Mouse (Mus musculus) myocyte (in vitro differentiated cells): ENCODE data around the gene Mrtfa. TPM values are rescaled to one million over a fixed set of nuclear protein-coding genes. Genes with fewer than 3 reads are reported as not detected.

Source experiments
- H3K27me3 ChIP-seq: one replicate; pipeline ENCODE4 v1.6.1; 2011; ENCODE audit not compliant: control insufficient read depth, insufficient read depth, insufficient read length
- H3K36me3 ChIP-seq: one replicate; pipeline ENCODE4 v1.6.1; 2011; ENCODE audit not compliant: control insufficient read depth, insufficient read depth
- H3K4me2 ChIP-seq: one replicate; pipeline ENCODE4 v1.6.1; 2011; ENCODE audit warnings: low read depth, control low read depth
- H3K4me3 ChIP-seq: one replicate; pipeline ENCODE4 v1.5.1; 2011; ENCODE audit warnings: mild to moderate bottlenecking, control low read depth, moderate library complexity
- H3K79me2 ChIP-seq: one replicate; pipeline ENCODE4 v1.6.1; 2011; ENCODE audit not compliant: control insufficient read depth, insufficient read depth
- H3ac ChIP-seq: one replicate; pipeline ENCODE4 v1.6.1; 2011; ENCODE audit not compliant: control insufficient read depth, insufficient read length
- CEBPB ChIP-seq: IDR thresholded peaks from 2 replicates; pipeline ENCODE4 v1.6.1; 2011; ENCODE audit warnings: mild to moderate bottlenecking, moderate library complexity; ENCODE audit not compliant: poor library complexity, insufficient read depth, severe bottlenecking
- E2F4 ChIP-seq: IDR thresholded peaks from one replicate; pipeline ENCODE4 v1.6.1; 2011; ENCODE audit warnings: mild to moderate bottlenecking, control low read depth, moderate library complexity; ENCODE audit not compliant: insufficient read depth
- MAX ChIP-seq: IDR thresholded peaks from one replicate; pipeline ENCODE4 v1.6.1; 2011; ENCODE audit warnings: low read depth, mild to moderate bottlenecking, control low read depth
- MYOD1 ChIP-seq, 3 experiments: IDR thresholded peaks; one replicate each; pipeline ENCODE4 v1.6.1; 2011; ENCODE audit warnings: control low read depth in 2 of 3, low read depth in 2 of 3, mild to moderate bottlenecking in 2 of 3, moderate library complexity in 1 of 3; ENCODE audit not compliant: insufficient read length in 2 of 3, control insufficient read depth in 1 of 3
- MYOG ChIP-seq, 3 experiments: IDR thresholded peaks; one replicate each; pipeline ENCODE4 v1.6.1; 2011; ENCODE audit warnings: control low read depth in 2 of 3, low read depth in 2 of 3, mild to moderate bottlenecking in 2 of 3; ENCODE audit not compliant: insufficient read length in 2 of 3, control insufficient read depth in 1 of 3, insufficient read depth in 1 of 3
- POLR2A ChIP-seq: IDR thresholded peaks from one replicate; pipeline ENCODE4 v1.6.1; 2011; ENCODE audit warnings: low read depth, mild to moderate bottlenecking, control low read depth, moderate library complexity; ENCODE audit not compliant: insufficient read length
- POLR2AphosphoS2 ChIP-seq: IDR thresholded peaks from one replicate; pipeline ENCODE4 v1.6.1; 2011; ENCODE audit warnings: low read depth, control low read depth; ENCODE audit not compliant: insufficient read length
- REST ChIP-seq: IDR thresholded peaks from one replicate; pipeline ENCODE4 v1.6.1; 2011; ENCODE audit warnings: mild to moderate bottlenecking, control low read depth, moderate library complexity; ENCODE audit not compliant: insufficient read depth, insufficient read length
- SRF ChIP-seq: IDR thresholded peaks from one replicate; pipeline ENCODE4 v1.6.1; 2011; ENCODE audit warnings: low read depth; ENCODE audit not compliant: control insufficient read depth, insufficient read length
- TCF12 ChIP-seq: IDR thresholded peaks from one replicate; pipeline ENCODE4 v1.6.1; 2011; ENCODE audit warnings: mild to moderate bottlenecking, control low read depth; ENCODE audit not compliant: poor library complexity, insufficient read depth, severe bottlenecking
- TCF3 ChIP-seq: IDR thresholded peaks from one replicate; pipeline ENCODE4 v1.6.1; 2011; ENCODE audit warnings: low read depth, control low read depth; ENCODE audit not compliant: insufficient read length
- USF1 ChIP-seq: IDR thresholded peaks from one replicate; pipeline ENCODE4 v1.6.1; 2011; ENCODE audit warnings: low read depth, mild to moderate bottlenecking, control low read depth, moderate library complexity
- polyA plus RNA-seq: library from polyadenylated mRNA; unstranded; fragments of >200 nt; fragmentation: generic; extraction: Trizol; gene quantifications from one replicate; pipeline ENCODE4 v1.2.1, GENCODE M21; 2012; ENCODE audit warnings: missing spikeins

The Mrtfa gene
- polyA plus RNA-seq, 1 experiment, result 36.0 TPM

DNA sequence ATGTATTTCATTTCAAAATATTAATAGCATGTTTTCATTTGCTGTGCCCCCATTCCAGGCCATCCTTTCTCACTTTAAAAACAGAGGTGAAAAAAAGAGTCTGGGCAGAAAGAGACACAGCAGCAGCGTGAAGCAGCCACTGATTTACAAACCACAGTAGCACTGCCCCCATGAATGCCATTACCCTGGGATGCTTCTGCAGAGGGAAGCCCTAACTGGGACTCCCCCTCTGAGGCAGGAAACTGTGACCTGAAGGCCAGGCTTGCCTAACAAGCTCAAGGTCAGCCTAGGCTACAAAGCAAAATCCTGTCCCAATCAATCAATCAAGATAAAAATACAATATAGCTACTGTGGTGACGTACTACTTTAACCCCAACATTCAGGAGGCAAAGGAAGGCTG lies 9.3 kb downstream of the Mrtfa start:
- H3K36me3 ChIP-seq, result peaks cover 8% of the 10 kb centered on the region
- TF ChIP-seq TCF3, result no peak
- no peak for TF ChIP-seq POLR2A
- no peak for TF ChIP-seq REST
- TF ChIP-seq MYOG (IDR thresholded peaks at IDR 0.05; ENCODE audit: control insufficient read depth in 1 of 3, insufficient read depth in 1 of 3, insufficient read length in 2 of 3, low read depth in 2 of 3), result no peak
- no peak for TF ChIP-seq TCF12
- TF ChIP-seq POLR2AphosphoS2, result no peak
- TF ChIP-seq SRF, result no peak
- TF ChIP-seq E2F4, result no peak
- TF ChIP-seq CEBPB, result no peak
- no peak for TF ChIP-seq MAX
- TF ChIP-seq USF1, result no peak
- TF ChIP-seq MYOD1 (IDR thresholded peaks at IDR 0.05; ENCODE audit: control insufficient read depth in 1 of 3, insufficient read length in 2 of 3, low read depth in 2 of 3), result no peak
- H3K27me3 ChIP-seq, result no peaks in the 10 kb centered on the region
- H3K4me2 ChIP-seq, result no peak overlapping the region
- H3K79me2 ChIP-seq, result peaks cover 95% of the 10 kb centered on the region
- no peak overlapping the region for H3ac ChIP-seq
- no peak overlapping the region for H3K4me3 ChIP-seq

DNA sequence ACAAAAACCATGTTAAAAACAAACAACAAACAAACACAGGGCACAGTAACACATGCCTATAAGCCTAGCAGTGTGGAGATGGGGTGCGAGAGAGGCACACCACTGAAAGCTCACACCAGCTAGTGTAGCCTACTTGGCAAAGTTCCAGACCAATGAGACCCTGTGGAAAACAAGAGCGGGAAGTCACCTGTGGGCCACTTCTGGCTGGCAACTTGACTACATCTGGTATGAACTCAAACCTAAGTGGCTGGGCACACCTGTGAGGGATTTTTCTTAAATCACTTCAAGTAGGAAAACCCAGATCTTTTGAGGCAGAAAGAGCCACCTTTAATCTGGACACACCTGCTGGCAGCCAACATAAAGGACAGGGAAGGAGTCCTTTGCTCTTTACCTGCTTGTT lies 11.0 kb downstream of the Mrtfa start:
- TF ChIP-seq POLR2AphosphoS2 (peak; percentile 15), MYOD1 (IDR thresholded peaks at IDR 0.05; ENCODE audit: control insufficient read depth in 1 of 3, insufficient read length in 2 of 3, low read depth in 2 of 3) (no peak)
- no peak overlapping the region for H3K4me2 ChIP-seq
- no peak overlapping the region for H3K4me3 ChIP-seq
- no peak overlapping the region for H3ac ChIP-seq
- peaks cover 8% of the 10 kb centered on the region for H3K36me3 ChIP-seq
- H3K79me2 ChIP-seq, result peaks cover 95% of the 10 kb centered on the region
- H3K27me3 ChIP-seq, result no peaks in the 10 kb centered on the region

DNA sequence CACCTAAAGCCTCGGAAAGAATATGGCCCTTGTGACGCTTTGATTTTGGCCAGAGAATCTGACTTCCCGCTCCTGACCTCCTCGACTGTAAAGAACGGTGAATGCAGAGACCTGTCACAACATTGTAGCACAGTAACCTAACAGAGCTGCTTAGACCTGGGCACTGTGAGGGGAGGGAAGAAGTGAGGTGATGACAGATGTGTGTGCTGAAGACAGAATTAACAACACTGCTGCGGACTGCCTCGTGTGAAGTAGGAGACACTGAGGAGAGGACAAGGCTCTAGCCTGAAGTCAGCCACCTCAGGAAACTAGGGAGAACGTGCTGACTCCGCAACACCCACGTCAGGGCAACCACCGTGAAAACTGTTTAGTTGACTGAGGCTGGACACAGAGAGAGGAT lies 11.9 kb downstream of the Mrtfa start:
- Histone ChIP-seq H3K79me2 (peaks cover 98% of the 10 kb centered on the region), H3K4me2 (no peak overlapping the region), H3K27me3 (no peaks in the 10 kb centered on the region), H3ac (no peak overlapping the region), H3K4me3 (no peak overlapping the region), H3K36me3 (peaks cover 8% of the 10 kb centered on the region)
- TF ChIP-seq CEBPB (no peak), POLR2A (no peak), MAX (no peak), MYOD1 (IDR thresholded peaks at IDR 0.05; ENCODE audit: control insufficient read depth in 1 of 3, insufficient read length in 2 of 3, low read depth in 2 of 3) (no peak), TCF12 (no peak), SRF (no peak), POLR2AphosphoS2 (no peak), MYOG (IDR thresholded peaks at IDR 0.05; ENCODE audit: control insufficient read depth in 1 of 3, insufficient read depth in 1 of 3, insufficient read length in 2 of 3, low read depth in 2 of 3) (no peak), TCF3 (no peak), USF1 (no peak), E2F4 (no peak), REST (no peak)

DNA sequence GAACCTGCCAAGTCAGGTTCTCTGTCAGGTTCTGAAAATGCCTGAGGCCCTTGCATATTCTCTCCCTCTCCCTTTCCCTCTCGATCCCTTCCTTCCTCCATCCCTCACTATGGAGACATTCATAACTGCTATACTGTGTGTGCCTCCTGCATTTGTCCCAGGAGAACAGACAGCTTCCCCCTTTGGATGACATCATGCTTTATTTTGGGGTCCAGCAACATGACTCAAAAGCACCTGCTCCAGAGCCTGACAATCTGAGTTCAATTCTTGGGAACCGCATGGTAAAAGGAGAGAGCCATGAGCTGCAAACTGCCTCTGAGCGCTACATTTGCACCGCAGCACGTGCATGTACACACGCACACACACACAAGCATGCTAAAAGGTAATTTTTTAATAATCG lies 12.7 kb downstream of the Mrtfa start:
- no peak overlapping the region for H3K4me3 ChIP-seq
- H3ac ChIP-seq, result no peak overlapping the region
- peak in 2 of 3 experiments; percentile 34 to 41 for TF ChIP-seq MYOD1 (IDR thresholded peaks at IDR 0.05; ENCODE audit: control insufficient read depth in 1 of 3, insufficient read length in 2 of 3, low read depth in 2 of 3)
- peak in 1 of 3 experiments; percentile 38 for TF ChIP-seq MYOG (IDR thresholded peaks at IDR 0.05; ENCODE audit: control insufficient read depth in 1 of 3, insufficient read depth in 1 of 3, insufficient read length in 2 of 3, low read depth in 2 of 3)
- no peak for TF ChIP-seq USF1
- no peak for TF ChIP-seq POLR2A
- no peak for TF ChIP-seq TCF3
- no peak for TF ChIP-seq E2F4
- no peak overlapping the region for H3K4me2 ChIP-seq
- H3K79me2 ChIP-seq, result peaks cover 96% of the 10 kb centered on the region
- no peaks in the 10 kb centered on the region for H3K27me3 ChIP-seq
- peaks cover 8% of the 10 kb centered on the region for H3K36me3 ChIP-seq

DNA sequence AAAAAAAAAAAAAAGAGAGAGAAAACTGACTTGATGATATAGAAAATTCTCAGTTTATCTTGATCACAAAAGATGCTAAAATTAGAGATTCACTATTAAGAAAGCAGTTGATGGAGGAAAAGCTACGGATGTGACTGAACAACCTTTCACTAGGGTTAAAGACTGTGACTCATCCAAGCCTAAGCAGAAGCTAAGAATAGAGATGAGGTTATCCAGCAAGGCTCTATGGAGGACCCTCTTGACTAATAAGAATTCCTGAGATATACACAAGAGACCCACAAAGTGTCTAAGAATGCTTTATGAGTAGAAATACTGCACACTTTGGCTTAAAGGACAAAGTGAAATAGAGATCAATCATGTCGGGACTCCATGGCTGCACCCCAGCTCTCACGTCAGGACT lies 14.9 kb downstream of the Mrtfa start:
- Histone ChIP-seq H3K27me3 (no peaks in the 10 kb centered on the region), H3ac (no peak overlapping the region), H3K4me2 (peak overlapping the region; percentile 25), H3K36me3 (peaks cover 16% of the 10 kb centered on the region), H3K79me2 (peaks cover 93% of the 10 kb centered on the region), H3K4me3 (no peak overlapping the region)
- TF ChIP-seq MYOD1 (IDR thresholded peaks at IDR 0.05; ENCODE audit: control insufficient read depth in 1 of 3, insufficient read length in 2 of 3, low read depth in 2 of 3) (no peak), MAX (no peak), TCF12 (no peak), TCF3 (no peak)
